Mouse (Mus musculus) embryonic fibroblast, embryonic 13.5 days (primary cell): ENCODE results near the gene Nfic.

Source experiments
- CTCF ChIP-seq: IDR thresholded peaks from 2 replicates; pipeline ENCODE4 v1.5.1; 2011; ENCODE audit warnings: mild to moderate bottlenecking, control low read depth, low read length, moderate library complexity, borderline replicate concordance; ENCODE audit not compliant: insufficient read depth
- POLR2A ChIP-seq: IDR thresholded peaks from 2 replicates; pipeline ENCODE4 v1.6.1; 2011; ENCODE audit warnings: low read depth, mild to moderate bottlenecking, control low read depth, low read length, moderate library complexity

- TF ChIP-seq POLR2A (no peak), CTCF (peak; percentile 29; the same call in 1 of the 2 replicates)
These were observed 38.7 kb downstream of the Nfic start for GRCm38 (mm10) chr10:81416581-81417226.
